Mouse (Mus musculus) embryonic fibroblast, embryonic 13.5 days (primary cell): ENCODE data around the gene Ehmt1. TPM values are rescaled to one million over a fixed set of nuclear protein-coding genes. Genes with fewer than 3 reads are reported as not detected.

Experiments
- H3K27ac ChIP-seq: 2 replicates; pipeline ENCODE4 v1.5.1; 2012; ENCODE audit warnings: low read length, control low read depth, inconsistent platforms; ENCODE audit not compliant: insufficient read depth
- H3K4me1 ChIP-seq: 2 replicates; pipeline ENCODE4 v1.6.1; 2011; ENCODE audit warnings: low read length; ENCODE audit not compliant: control insufficient read depth, insufficient read depth
- H3K4me3 ChIP-seq: 2 replicates; pipeline ENCODE4 v1.5.1; 2011; ENCODE audit warnings: mild to moderate bottlenecking, control low read depth, low read length; ENCODE audit not compliant: insufficient read depth
- CTCF ChIP-seq: IDR thresholded peaks from 2 replicates; pipeline ENCODE4 v1.5.1; 2011; ENCODE audit warnings: mild to moderate bottlenecking, control low read depth, low read length, moderate library complexity, borderline replicate concordance; ENCODE audit not compliant: insufficient read depth
- POLR2A ChIP-seq: IDR thresholded peaks from 2 replicates; pipeline ENCODE4 v1.6.1; 2011; ENCODE audit warnings: low read depth, mild to moderate bottlenecking, control low read depth, low read length, moderate library complexity
- polyA plus RNA-seq: library from polyadenylated mRNA; stranded (reverse); fragments of >200 nt; gene quantifications from 2 replicates; pipeline ENCODE4 v1.2.4, GENCODE M21; 2011; ENCODE audit warnings: low read depth; ENCODE audit not compliant: missing spikeins, insufficient read length

Gene Ehmt1
- polyA plus RNA-seq, 1 experiment, result 65.5 TPM

DNA sequence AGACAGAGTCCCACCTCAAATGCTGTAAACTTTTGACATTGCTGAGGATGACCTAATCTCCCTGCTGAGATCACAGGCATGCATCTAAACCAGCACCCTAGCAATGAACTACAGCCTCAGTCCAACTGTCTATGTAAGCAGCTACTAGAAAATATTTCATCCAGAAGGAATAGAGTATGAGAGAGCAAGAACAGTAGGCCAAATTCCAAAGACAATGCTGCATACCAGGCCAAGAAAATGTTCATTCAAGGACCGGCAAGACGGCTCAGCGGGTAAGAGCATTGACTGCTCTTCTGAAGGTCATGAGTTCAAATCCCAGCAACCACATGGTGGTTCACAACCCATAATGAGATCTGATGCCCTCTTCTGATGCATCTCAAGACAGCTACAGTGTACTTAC is 4.7 kb downstream of the Ehmt1 start:
- H3K4me3 ChIP-seq, result no peak overlapping the region
- TF ChIP-seq POLR2A (no peak), CTCF (no peak)
- H3K27ac ChIP-seq, result no peak overlapping the region
- H3K4me1 ChIP-seq, result no peaks in the 10 kb centered on the region

DNA sequence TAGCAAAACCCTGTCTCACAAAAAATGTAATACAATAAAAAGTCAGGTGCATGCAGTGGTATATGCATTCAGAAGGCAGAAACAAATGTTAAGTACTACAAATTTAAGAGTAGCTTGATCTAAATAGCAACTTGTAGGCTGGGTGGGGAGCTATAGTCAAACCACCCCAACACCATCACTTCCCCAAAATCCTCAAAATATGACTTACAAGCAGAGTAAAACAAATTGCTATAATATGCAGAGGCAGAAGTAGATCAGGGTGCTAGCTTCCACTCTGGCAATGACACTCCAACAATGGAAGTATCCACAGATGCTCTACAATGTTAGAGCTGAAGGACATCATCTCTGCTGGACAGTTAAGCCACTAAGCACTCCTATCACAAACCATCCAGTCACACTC is 6.8 kb downstream of the Ehmt1 start:
- TF ChIP-seq CTCF (no peak), POLR2A (no peak)
- no peak overlapping the region for H3K27ac ChIP-seq
- no peaks in the 10 kb centered on the region for H3K4me1 ChIP-seq
- H3K4me3 ChIP-seq, result no peak overlapping the region

DNA sequence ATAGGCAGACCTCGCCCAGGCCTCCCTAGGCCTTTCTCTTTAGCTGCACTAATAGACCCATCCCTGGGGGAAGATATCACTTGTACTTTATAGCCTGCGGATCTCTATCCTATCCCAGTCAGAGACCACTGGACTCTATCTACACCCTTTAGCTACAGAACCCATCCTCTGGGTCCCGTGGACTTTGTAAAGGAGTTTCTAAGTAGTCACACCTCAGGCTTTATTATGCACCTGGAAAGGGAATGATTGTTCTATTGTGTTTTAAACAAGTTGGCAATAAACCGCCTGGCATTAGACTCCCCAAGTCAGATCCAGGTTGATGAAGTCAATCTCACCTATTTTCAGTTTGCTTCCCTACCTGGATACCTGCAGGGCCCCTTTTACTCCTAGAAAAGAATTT is 7.2 kb downstream of the Ehmt1 start:
- Histone ChIP-seq H3K4me1 (no peaks in the 10 kb centered on the region), H3K4me3 (no peak overlapping the region), H3K27ac (no peak overlapping the region)
- TF ChIP-seq POLR2A (no peak), CTCF (no peak)

DNA sequence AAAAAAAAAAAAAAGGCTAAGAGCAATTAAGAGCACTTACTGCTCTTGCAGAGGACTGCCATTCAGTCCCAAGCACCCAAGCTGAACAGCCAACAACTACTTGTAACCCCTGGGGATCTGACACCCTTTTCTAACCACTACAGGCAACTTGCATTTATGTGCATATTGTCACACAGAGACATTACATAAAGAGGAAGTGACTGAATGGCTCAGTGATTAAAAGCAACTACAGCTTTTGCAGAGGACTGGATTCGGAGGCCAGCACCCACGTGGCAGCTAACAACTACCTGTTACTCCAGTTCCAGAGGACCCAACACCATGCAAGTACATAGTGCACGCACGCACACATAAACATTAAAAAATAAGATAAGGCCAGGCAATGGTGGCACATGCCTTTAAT is 8.9 kb downstream of the Ehmt1 start:
- Histone ChIP-seq H3K4me1 (peaks cover 6% of the 10 kb centered on the region; the same call in 1 of the 2 replicates), H3K4me3 (no peak overlapping the region), H3K27ac (no peak overlapping the region)
- TF ChIP-seq POLR2A (no peak), CTCF (no peak)

DNA sequence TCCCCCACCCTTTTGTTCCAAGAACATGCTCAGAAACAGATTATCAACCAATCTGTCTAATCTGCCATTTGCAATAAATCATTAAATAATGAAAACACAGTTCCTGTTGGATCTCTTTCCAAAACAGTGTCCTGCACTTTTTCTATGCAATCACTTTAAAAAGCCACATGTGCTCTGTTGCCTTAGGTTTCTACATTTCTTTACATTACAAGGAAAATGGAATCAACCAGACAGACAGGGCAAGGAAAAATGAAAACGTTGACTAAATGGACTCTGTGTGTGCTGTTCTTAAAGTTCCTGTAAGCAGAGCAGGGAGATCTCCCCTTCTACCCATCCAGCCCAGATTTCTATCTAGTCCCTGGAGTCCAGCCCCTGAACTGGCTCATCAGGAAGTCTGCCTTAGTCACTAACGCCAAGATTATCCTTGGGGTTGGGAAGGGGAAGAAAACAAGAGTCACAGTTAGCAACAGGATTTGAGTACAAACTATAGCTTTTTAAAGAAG is 13.7 kb downstream of the Ehmt1 start:
- Histone ChIP-seq H3K27ac (peak overlapping the region; percentile 92), H3K4me1 (peaks cover 17% of the 10 kb centered on the region), H3K4me3 (no peak overlapping the region)
- no peak for TF ChIP-seq CTCF
- no peak for TF ChIP-seq POLR2A

DNA sequence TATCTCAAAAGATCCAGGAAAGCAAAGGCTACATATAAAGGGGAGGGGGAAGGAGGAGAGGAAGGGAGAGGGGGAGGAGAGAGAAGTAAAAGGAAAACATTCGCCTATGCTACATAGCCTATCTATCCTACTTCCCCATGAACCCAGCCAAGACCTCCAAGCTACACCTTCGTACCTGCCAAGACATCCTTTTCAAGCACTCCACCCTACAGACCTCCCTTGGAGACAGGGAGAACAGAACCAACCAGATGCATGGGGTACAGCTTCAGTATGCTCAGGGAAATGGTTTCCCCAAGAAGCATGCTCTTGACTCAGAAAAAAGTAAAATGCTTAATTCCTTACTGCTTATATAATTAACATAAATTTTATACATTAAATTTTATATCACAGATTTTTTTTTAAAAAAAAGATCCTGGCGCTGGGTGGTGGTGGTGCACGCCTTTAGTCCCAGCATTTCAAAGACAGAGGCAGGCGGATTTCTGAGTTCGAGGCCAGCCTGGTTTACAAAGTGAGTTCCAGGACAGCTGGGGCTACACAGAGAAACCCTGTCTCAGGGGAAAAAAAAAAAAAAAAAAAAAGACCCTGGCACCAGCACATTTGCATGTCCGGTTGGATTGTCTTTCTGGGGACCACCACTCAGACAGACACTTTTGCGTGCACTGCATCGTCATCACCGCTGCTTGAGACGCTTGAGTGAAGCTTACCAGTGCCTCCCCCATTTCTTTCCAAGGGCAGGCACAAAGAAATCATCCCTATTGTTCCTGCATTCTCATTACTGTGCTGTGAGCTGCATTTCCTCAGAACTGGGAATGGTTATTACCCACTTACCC is 14.4 kb downstream of the Ehmt1 start:
- Histone ChIP-seq H3K4me1 (peaks cover 22% of the 10 kb centered on the region), H3K4me3 (no peak overlapping the region), H3K27ac (peak overlapping the region; percentile 92)
- TF ChIP-seq POLR2A (no peak), CTCF (no peak)

DNA sequence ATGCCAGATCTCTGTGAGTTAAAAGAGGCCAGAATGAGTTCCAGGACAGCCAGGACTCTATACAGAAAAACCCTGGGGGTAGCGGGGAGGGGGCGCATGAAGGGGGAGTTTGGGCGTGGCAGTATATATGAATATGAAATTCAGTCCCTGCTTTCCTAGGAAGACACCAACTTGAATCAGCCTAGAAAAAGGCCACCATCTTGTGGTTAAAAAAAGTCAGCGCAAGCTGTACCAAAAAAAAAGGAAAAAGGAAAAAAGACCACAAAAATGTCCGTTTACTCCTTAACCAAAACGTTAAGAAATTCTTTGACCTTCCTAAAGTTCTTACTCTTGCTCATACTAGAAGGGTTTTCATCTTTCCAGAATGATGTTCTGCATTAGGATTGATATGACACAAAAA is 16.4 kb downstream of the Ehmt1 start:
- H3K4me1 ChIP-seq, result peaks cover 27% of the 10 kb centered on the region
- peak overlapping the region; percentile 58; the same call in 1 of the 2 replicates for H3K27ac ChIP-seq
- TF ChIP-seq CTCF (no peak), POLR2A (no peak)
- H3K4me3 ChIP-seq, result no peak overlapping the region

DNA sequence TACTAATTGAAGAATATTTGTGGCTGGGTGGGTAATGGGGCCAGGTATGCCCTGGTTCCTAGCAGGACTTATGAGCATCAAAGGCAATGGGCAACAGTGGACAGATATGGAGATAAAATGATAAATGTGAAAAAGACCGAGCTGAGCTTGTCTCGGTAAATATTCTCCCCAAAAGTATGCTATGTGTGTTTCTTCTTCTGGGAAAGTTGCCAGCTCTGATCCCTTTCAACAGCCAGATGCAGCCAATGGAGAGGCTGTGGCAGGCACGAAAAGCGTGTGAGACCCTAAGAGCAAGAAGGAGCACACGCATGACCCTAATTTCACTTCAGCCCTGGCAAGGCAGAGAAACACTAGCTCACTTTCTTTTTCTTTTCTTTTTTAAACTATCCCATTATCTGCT is 18.4 kb downstream of the Ehmt1 start:
- TF ChIP-seq POLR2A, result no peak
- TF ChIP-seq CTCF, result no peak
- peak overlapping the region; percentile 94 for H3K27ac ChIP-seq
- peaks cover 31% of the 10 kb centered on the region for H3K4me1 ChIP-seq
- no peak overlapping the region for H3K4me3 ChIP-seq

DNA sequence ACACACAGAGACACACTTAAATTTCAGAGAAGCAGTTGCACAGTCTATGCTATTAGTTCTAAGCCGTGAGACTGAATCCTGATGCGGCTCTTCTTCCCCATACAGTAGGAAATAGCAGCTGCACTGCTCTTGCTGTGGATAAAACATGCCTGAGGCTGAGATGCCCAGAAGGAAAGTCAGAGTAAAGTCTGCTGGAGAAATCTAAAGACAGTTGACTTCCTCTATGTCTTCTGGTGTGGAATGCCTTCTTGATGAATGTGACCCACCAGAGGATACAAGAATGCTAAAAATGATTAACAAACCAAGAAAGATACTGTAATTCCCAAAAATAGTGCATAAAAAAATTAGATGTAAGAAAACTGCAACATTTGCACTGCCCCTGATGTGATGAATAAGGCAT is 20.1 kb downstream of the Ehmt1 start:
- Histone ChIP-seq H3K4me3 (no peak overlapping the region), H3K27ac (peak overlapping the region; percentile 94), H3K4me1 (peaks cover 32% of the 10 kb centered on the region)
- TF ChIP-seq POLR2A (no peak), CTCF (no peak)

DNA sequence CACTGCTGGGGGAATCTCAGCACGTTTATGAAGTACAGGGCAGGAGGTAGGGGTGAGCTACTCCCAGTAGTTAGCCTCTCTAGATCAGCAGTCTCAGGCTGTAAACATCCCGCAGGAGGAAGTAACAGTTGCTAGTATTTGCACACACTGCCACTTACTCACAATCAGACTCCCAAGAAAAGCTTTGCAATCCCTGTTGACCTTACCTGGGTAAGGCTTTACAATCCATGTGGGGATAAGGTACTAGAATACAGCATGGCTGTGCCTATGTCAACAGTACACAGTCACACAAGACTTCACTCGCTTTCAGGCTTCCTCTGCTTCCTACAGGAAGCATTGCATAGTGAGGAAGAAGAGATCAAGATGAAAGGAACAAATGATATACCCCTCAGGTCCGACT is 22.7 kb downstream of the Ehmt1 start:
- Histone ChIP-seq H3K4me3 (no peak overlapping the region), H3K4me1 (peaks cover 26% of the 10 kb centered on the region), H3K27ac (peak overlapping the region; percentile 17; the same call in 1 of the 2 replicates)
- TF ChIP-seq CTCF (no peak), POLR2A (no peak)
